Mouse (Mus musculus): ENCODE results near the gene Acnat2. TPM values are rescaled to one million over a fixed set of nuclear protein-coding genes. Genes with fewer than 3 reads are reported as not detected.

Acnat2 gene
- not detected in 4 replicates for total RNA-seq (2023)

DNA sequence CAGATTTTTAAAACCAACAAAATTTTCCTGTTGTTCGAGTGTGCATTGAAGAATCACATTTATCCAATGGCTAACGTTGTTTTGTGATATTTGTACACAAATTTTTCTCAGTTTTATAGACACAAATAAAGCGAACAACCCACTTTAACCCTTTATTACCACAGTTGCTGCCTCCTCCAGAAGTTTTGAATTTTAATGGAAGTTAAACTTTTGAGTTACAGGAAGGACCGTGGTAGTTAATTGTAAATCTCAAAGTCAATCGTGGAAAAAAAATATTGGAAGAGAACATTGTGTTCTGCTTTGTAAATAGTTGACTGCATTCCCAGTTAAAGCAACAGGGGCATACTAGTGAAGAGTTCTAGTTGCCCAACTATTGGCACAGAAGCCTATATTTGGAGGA lies at the start of gene Acnat2:
Gene Acnat2, minus strand, starts transcription at position 195 of the 400 bp plus-strand sequence.

Other genes with a start within 250 kb of the Acnat2 start
- not detected in 4 replicates for gene Acnat1, start 65.8 kb upstream of the Acnat2 start, total RNA-seq (2023)
- gene Baat, start 98.4 kb upstream of the Acnat2 start, total RNA-seq (2023), result not detected in 4 replicates
- 10.0 to 12.4 TPM (median 10.4 TPM) in 4 replicates for gene Mrpl50, start 112.9 kb upstream of the Acnat2 start, total RNA-seq (2023)
- 3.0 to 4.8 TPM (median 4.2 TPM) in 4 replicates for gene Zfp189, start 113.0 kb upstream of the Acnat2 start, total RNA-seq (2023)
- not detected in 4 replicates for gene Aldob, start 141.4 kb upstream of the Acnat2 start, total RNA-seq (2023)
- gene Tmem246, start 189.7 kb upstream of the Acnat2 start, total RNA-seq (2023), result not detected in 4 replicates
- gene Rnf20, start 223.9 kb upstream of the Acnat2 start, total RNA-seq (2023), result 129 to 159 TPM (median 144 TPM) in 4 replicates